Mouse (Mus musculus) heart, embryonic 11.5 days (tissue): ENCODE results near the gene Cachd1. TPM values are rescaled to one million over a fixed set of nuclear protein-coding genes. Genes with fewer than 3 reads are reported as not detected.

Experiments
- ATAC-seq: fragments of 200-750 bp; cut with Nextera tagmentation; replicated peaks from 2 replicates; pipeline ENCODE4 v1.8.0; 2017; ENCODE audit warnings: moderate library complexity; ENCODE audit not compliant: insufficient number of reproducible peaks, low FRiP score, low TSS enrichment
- H3K27ac ChIP-seq: fragments of 300-500 bp; sonication (generic); 2 replicates; pipeline ENCODE4 v1.5.1; 2014; ENCODE audit warnings: mild to moderate bottlenecking, low read depth, low read length
- H3K27me3 ChIP-seq: fragments of 300-500 bp; sonication (generic); 2 replicates; pipeline ENCODE4 v1.6.1; 2014; ENCODE audit warnings: mild to moderate bottlenecking, low read length, mixed read lengths; ENCODE audit not compliant: control insufficient read depth, insufficient read depth
- H3K36me3 ChIP-seq: fragments of 300-500 bp; sonication (generic); 2 replicates; pipeline ENCODE4 v1.6.1; 2014; ENCODE audit warnings: mild to moderate bottlenecking, low read length, moderate library complexity, mixed read lengths; ENCODE audit not compliant: control insufficient read depth, insufficient read depth
- H3K4me1 ChIP-seq: fragments of 300-500 bp; sonication (generic); 2 replicates; pipeline ENCODE4 v1.6.1; 2014; ENCODE audit warnings: low read length; ENCODE audit not compliant: control insufficient read depth, insufficient read depth
- H3K4me2 ChIP-seq: fragments of 300-500 bp; sonication (generic); 2 replicates; pipeline ENCODE4 v1.6.1; 2014; ENCODE audit warnings: mild to moderate bottlenecking, moderate library complexity
- H3K4me3 ChIP-seq: fragments of 300-500 bp; sonication (generic); 2 replicates; pipeline ENCODE4 v1.5.1; 2014; ENCODE audit warnings: low read depth, low read length
- H3K9ac ChIP-seq: fragments of 300-500 bp; sonication (generic); 2 replicates; pipeline ENCODE4 v1.6.1; 2014; ENCODE audit warnings: mild to moderate bottlenecking, low read depth, low read length, moderate library complexity
- H3K9me3 ChIP-seq: fragments of 300-500 bp; sonication (generic); replicated peaks from 2 replicates; pipeline ENCODE4 v1.6.1; 2016; ENCODE audit warnings: low read length; ENCODE audit not compliant: control insufficient read depth
- WGBS: fragments of 180-500 bp; shearing (Covaris S2); extraction: QIAGEN DNeasy Blood & Tissue Kit; methylation state at CpG from one replicate; pipeline ENCODE4 v1.1.7; 2014; ENCODE audit not compliant: insufficient replicate concordance; 5-methylcytosine and 5-hydroxymethylcytosine counted together
- polyA plus RNA-seq: library from polyadenylated mRNA; unstranded; fragments of >200 nt; fragmentation: Nextera tagmentation; extraction: Ambion mirVana; gene quantifications from 2 replicates; pipeline ENCODE4 v1.2.1, GENCODE M21; 2014

Cachd1 gene
- polyA plus RNA-seq, 1 experiment from 2014 or later, result 9.3 TPM

DNA sequence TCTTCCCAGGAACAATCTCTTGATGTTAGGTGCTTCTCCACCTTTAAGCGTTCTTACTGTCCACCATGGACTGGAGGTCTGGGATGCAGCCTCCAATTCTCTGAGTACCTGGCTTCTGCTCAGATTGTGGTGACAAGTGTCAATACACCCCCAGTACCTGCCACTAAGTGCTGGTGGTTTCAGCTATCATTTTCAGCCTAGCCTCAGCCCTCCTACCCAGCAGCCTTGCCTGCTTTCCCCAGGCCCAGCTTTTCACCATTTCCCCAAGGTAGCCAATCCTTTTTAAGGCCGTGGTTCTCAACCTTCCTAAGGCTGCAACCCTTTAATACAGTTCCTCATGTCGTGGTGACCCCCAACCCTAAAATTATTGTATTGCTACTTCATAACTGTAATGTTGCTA is 224.1 kb downstream of the Cachd1 start:
- Histone ChIP-seq H3K4me3 (no peak overlapping the region), H3K9ac (no peak overlapping the region), H3K27ac (no peak overlapping the region), H3K27me3 (no peaks in the 10 kb centered on the region), H3K4me1 (no peaks in the 10 kb centered on the region), H3K9me3 (no peaks in the 10 kb centered on the region), H3K36me3 (peaks cover 10% of the 10 kb centered on the region), H3K4me2 (no peak overlapping the region)
- WGBS, result 85% methylated on average over 3 of the region's 3 CpGs
- ATAC-seq, result no peak

DNA sequence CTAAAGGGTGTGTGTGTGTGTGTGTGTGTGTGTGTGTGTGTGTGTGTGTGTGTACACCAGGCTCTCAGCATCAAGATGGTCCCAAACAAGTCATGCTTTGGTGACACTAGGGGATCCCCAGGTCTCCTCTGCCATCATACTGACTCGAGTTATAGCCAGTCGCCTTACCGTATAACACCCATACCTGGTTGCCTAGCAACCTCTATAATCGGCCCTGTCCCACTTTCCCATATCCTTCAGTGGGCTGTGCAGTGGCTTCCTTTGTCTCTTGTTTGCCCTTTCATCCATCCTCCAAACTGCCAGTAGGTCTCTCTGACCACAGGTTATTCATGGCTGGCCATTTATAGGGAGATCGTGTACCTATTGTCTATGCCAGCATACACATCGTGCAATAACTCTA is 224.6 kb downstream of the Cachd1 start:
- 86% methylated on average over 6 of the region's 6 CpGs for WGBS
- peaks cover 9% of the 10 kb centered on the region for H3K36me3 ChIP-seq

DNA sequence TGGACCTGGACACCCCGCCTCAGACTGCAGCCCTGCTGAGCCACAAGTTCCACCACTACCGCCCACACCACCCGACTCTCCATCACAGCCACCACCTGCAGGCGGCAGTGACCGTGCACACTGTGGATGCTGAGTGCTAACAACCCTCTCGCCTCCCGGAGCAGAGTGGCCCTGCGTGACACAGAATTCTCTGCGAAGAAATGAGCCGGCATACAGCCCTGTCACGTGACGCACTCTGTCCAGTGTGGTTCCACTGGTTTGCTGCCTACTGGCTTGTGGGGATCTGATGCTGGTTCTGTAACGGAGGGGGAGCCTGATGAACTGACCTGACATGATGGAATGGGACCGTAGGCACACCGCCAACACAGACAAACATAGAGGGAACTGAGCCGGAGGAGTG is 226.5 kb downstream of the Cachd1 start:
- no peaks in the 10 kb centered on the region for H3K4me1 ChIP-seq
- 92% methylated on average over 16 of the region's 16 CpGs for WGBS
- H3K36me3 ChIP-seq, result peaks cover 9% of the 10 kb centered on the region
- no peak overlapping the region for H3K27ac ChIP-seq
- H3K9me3 ChIP-seq, result no peaks in the 10 kb centered on the region
- H3K9ac ChIP-seq, result no peak overlapping the region
- H3K27me3 ChIP-seq, result no peaks in the 10 kb centered on the region
- no peak for ATAC-seq
- H3K4me2 ChIP-seq, result no peak overlapping the region
- no peak overlapping the region for H3K4me3 ChIP-seq

More for the DNA sequence above, 224.6 kb downstream of the Cachd1 start:
- H3K4me1 ChIP-seq, result no peaks in the 10 kb centered on the region
- H3K4me2 ChIP-seq, result no peak overlapping the region
- H3K4me3 ChIP-seq, result no peak overlapping the region
- H3K27ac ChIP-seq, result no peak overlapping the region
- no peak overlapping the region for H3K9ac ChIP-seq
- ATAC-seq, result no peak
- H3K9me3 ChIP-seq, result no peaks in the 10 kb centered on the region
- H3K27me3 ChIP-seq, result no peaks in the 10 kb centered on the region

DNA sequence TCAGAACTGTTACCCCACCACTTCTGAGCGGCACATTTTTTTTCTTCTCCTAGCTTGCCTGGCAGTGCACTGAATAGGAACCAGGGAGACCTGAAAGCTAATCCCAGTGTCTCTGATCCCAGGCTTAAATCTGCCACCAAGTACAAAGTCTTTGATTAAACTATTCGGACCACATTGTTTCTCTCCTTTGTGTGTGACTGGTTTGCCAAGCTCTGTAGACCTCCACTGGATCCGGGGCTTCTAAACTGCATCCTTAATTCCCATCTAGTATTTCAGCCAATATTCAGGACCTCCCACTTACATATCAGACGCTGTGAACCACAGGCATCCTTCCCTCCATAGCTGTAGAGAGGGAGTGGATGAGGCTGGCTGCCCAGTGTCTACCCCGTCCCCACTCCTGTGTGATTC is 231.9 kb downstream of the Cachd1 start:
- Histone ChIP-seq H3K9ac (no peak overlapping the region), H3K27me3 (no peaks in the 10 kb centered on the region), H3K36me3 (no peaks in the 10 kb centered on the region), H3K4me1 (no peaks in the 10 kb centered on the region), H3K4me3 (no peak overlapping the region), H3K9me3 (no peaks in the 10 kb centered on the region), H3K4me2 (no peak overlapping the region), H3K27ac (no peak overlapping the region)
- WGBS, result 80% methylated on average over 5 of the region's 5 CpGs
- no peak for ATAC-seq

DNA sequence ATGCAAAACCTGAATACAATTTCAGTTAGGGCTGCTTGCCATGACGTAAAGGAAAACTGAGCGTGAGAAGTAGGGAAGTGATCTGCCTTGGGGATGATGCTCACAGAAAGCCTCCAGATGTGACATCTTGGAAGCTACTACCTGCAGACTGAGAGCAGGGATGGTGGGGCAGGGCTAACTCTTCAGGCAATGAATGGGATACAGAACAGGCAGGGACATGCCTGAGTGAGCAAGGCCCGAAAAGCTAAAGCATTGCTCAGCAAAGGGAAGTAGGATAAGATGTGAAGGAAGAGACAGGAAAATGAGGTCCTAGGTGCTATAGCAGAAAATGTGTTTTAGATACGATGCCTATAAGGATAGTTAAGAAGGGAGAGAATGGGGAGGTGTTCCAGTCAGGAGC is 232.6 kb downstream of the Cachd1 start:
- Histone ChIP-seq H3K27me3 (no peaks in the 10 kb centered on the region), H3K4me3 (no peak overlapping the region), H3K9me3 (no peaks in the 10 kb centered on the region), H3K4me2 (no peak overlapping the region), H3K27ac (no peak overlapping the region), H3K36me3 (no peaks in the 10 kb centered on the region), H3K9ac (no peak overlapping the region), H3K4me1 (no peaks in the 10 kb centered on the region)
- WGBS, result 85% methylated on average over 4 of the region's 4 CpGs
- no peak for ATAC-seq

DNA sequence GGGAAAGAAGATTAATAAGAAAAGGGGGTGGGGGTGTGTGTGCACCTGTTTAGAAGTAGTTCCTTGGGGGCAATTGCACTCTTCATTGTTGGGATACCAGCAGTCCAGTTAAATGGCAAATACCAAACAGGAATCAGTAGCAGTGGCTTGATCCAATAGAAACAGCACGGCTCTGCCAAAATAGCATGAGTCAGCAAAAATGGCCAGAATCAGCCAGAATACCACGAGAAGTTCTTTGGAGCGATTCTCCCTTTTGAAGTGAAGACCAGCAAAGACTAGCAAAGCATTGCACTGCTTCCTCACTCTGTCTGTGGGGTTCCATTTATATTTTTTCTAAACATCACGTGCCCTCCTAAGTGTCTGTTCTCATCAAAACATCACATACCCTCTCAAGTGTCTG is 241.3 kb downstream of the Cachd1 start:
- 76% methylated on average over 4 of the region's 4 CpGs for WGBS
- Histone ChIP-seq H3K4me1 (no peaks in the 10 kb centered on the region), H3K27ac (no peak overlapping the region), H3K4me2 (no peak overlapping the region), H3K9me3 (no peaks in the 10 kb centered on the region; the same call in 1 of the 2 replicates), H3K9ac (no peak overlapping the region), H3K27me3 (no peaks in the 10 kb centered on the region), H3K36me3 (no peaks in the 10 kb centered on the region), H3K4me3 (no peak overlapping the region)
- ATAC-seq, result no peak

DNA sequence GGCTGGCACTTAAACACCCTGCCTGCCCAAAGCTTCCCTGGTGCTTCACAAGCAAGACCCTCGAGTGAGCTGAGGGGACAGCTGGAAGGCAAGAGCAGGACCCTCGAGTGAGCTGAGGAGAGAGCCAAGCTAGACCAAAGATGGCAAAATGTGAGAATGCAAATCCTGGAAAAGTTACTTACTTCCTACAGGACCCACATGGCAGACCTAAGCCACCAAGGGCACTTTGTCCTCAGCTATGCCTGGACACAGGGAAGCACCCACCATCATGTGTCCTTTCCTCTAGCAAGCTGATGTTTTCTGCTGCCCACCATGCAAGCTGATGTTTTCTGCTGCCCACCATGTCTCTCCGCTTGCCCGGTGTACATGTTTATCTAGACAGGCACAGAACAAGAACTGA is 244.1 kb downstream of the Cachd1 start, which contains the start of gene Gm10577:
TSS of gene Gm10577 (minus strand) at position 101 of the 400 bp plus-strand sequence.
- H3K4me3 ChIP-seq, result no peak within 1 kb of the TSS
- no peaks in the 10 kb centered on the region for H3K27me3 ChIP-seq
- no peak within 1 kb of the TSS for H3K9ac ChIP-seq
- 70% methylated on average over 4 of the region's 4 CpGs for WGBS
- peaks cover 4% of the 10 kb centered on the region; the same call in 1 of the 2 replicates for H3K9me3 ChIP-seq
- no peaks in the 10 kb centered on the region for H3K36me3 ChIP-seq
- H3K27ac ChIP-seq, result no peak within 1 kb of the TSS
- H3K4me1 ChIP-seq, result no peaks in the 10 kb centered on the region
- no peak within 1 kb of the TSS for H3K4me2 ChIP-seq
- ATAC-seq, result no peak

DNA sequence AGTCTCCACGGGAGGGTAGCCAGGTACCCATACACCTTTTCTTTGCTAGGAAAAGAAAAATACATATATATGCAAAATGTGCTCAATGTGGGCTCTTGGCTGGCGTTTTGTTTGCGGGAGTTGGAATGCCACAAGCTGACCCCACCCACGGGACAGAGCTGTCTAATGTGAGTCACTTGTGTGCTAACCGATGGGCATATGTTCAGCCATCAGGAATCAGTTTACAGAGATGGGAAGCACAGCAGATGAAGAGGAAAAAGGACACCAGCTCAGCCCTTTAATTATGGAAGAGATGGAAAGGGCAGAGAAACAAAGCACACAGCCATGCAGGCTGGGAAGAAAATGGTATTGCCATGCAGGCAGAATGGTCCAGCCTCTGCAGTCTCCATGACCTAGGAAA is 250.1 kb downstream of the Cachd1 start:
- no peaks in the 10 kb centered on the region for H3K36me3 ChIP-seq

DNA sequence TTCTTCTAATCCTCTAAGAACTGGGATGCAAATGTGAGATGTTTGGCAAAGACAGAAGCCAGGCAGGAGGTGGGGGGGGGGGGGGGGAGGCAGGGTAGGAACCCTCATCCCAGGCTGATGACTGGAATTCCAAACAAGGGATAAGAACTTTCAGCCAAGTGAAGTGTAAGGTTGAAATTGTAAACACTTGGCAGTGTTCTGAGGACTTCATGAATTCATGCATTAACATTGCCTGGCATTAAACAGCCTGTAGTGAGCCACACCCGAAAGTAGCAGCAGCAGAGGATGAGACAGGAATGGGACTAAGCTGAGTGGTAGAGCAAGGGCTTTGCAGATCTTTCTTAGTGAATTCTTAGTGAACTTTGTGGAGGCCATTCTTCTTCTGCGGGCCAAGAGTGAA is 250.5 kb downstream of the Cachd1 start:
- Histone ChIP-seq H3K27me3 (no peaks in the 10 kb centered on the region), H3K4me2 (no peak overlapping the region), H3K4me1 (no peaks in the 10 kb centered on the region), H3K9ac (no peak overlapping the region), H3K27ac (no peak overlapping the region), H3K9me3 (peaks cover 4% of the 10 kb centered on the region; the same call in 1 of the 2 replicates), H3K4me3 (no peak overlapping the region), H3K36me3 (no peaks in the 10 kb centered on the region)
- ATAC-seq, result no peak
- WGBS, result 73% methylated on average over 2 of the region's 2 CpGs

More for the DNA sequence above, 250.1 kb downstream of the Cachd1 start:
- WGBS, result 72% methylated on average over 5 of the region's 5 CpGs
- no peak for ATAC-seq
- Histone ChIP-seq H3K9me3 (peaks cover 4% of the 10 kb centered on the region; the same call in 1 of the 2 replicates), H3K27ac (no peak overlapping the region), H3K4me2 (no peak overlapping the region), H3K4me1 (no peaks in the 10 kb centered on the region), H3K27me3 (no peaks in the 10 kb centered on the region), H3K4me3 (no peak overlapping the region), H3K9ac (no peak overlapping the region)
